Mouse (Mus musculus) central nervous system, embryonic 11.5 days (tissue): ENCODE data around the gene Prps2. TPM values are rescaled to one million over a fixed set of nuclear protein-coding genes. Genes with fewer than 3 reads are reported as not detected.

ENCODE experiments used
- polyA plus RNA-seq: library from polyadenylated mRNA; depleted of rRNA; stranded (reverse); fragments of >200 nt; gene quantifications from 2 replicates; pipeline ENCODE4 v1.2.3, GENCODE M21; 2012; rRNA removed

The Prps2 gene
- polyA plus RNA-seq = 10.5 and 12.3 TPM in 2 replicates

GRCm38 (mm10) chrX:167382047-167382853 lies at the start of gene Prps2:
Gene Prps2 (minus strand): TSS chrX:167382749.

DNA sequence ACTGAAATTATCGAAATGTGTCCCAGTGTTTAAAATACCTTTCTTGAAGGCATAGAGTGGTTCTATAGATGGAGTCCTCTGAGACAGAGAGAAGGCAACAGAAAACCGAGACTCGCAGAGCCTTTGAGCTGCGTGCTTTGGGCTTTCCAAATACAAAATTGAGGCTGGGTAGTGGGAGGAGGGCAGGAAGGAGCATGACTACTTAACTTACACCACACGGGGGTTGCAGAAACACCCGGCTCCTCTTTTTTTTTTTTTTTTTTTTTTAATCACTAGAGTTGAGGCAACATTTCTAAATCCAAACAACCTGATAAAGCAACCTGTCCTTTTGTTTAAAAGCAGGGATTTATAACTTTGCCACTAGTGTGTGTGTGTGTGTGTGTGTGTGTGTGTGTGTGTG lies 52.1 kb downstream of the Prps2 start, which contains the start of gene Tlr7:
Gene Tlr7, minus strand, starts transcription at position 160 of the 400 bp plus-strand sequence.

Other genes starting within 250 kb of the Prps2 start
- 2,571 and 2,952 TPM in 2 replicates for gene Tmsb4x, start 173.4 kb downstream of the Prps2 start, polyA plus RNA-seq
- gene Tlr8, start 118.4 kb downstream of the Prps2 start, polyA plus RNA-seq = 0.11 and 0.17 TPM in 2 replicates
- 0.37 and 0.57 TPM in 2 replicates for gene Tlr7, start 52.2 kb downstream of the Prps2 start, polyA plus RNA-seq